Mouse (Mus musculus) midbrain, postnatal 0 days (tissue): Measurements from ENCODE around the gene H2-Aa. TPM values are rescaled to one million over a fixed set of nuclear protein-coding genes. Genes with fewer than 3 reads are reported as not detected.

Experiments used
- ATAC-seq: fragments of 200-750 bp; cut with Nextera tagmentation; 2 replicates; pipeline ENCODE4 v1.8.0; 2017; ENCODE audit warnings: moderate number of reproducible peaks, mild to moderate bottlenecking, moderate TSS enrichment, moderate library complexity; ENCODE audit not compliant: low FRiP score
- DNase-seq: peaks from one replicate; pipeline ENCODE4 v3.0.0-alpha.2; 2015; ENCODE audit warnings: low spot score
- H3K27ac ChIP-seq: fragments of 300-500 bp; sonication (generic); 2 replicates; pipeline ENCODE4 v1.5.1; 2014; ENCODE audit warnings: low read depth, mild to moderate bottlenecking, low read length, mixed read lengths
- H3K27me3 ChIP-seq: fragments of 300-500 bp; sonication (generic); 2 replicates; pipeline ENCODE4 v1.6.1; 2014; ENCODE audit warnings: low read length, control low read depth, mixed read lengths; ENCODE audit not compliant: insufficient read depth
- H3K36me3 ChIP-seq: fragments of 300-500 bp; sonication (generic); 2 replicates; pipeline ENCODE4 v1.6.1; 2014; ENCODE audit warnings: low read length, control low read depth, mixed read lengths; ENCODE audit not compliant: insufficient read depth
- H3K4me1 ChIP-seq: fragments of 300-500 bp; sonication (generic); 2 replicates; pipeline ENCODE4 v1.6.1; 2014; ENCODE audit warnings: mild to moderate bottlenecking, control low read depth, antibody characterized with exemption, low read length, mixed read lengths; ENCODE audit not compliant: insufficient read depth
- H3K4me2 ChIP-seq: fragments of 300-500 bp; sonication (generic); 2 replicates; pipeline ENCODE4 v1.6.1; 2014; ENCODE audit warnings: low read depth, mild to moderate bottlenecking, low read length, mixed read lengths; ENCODE audit not compliant: poor library complexity, severe bottlenecking
- H3K4me3 ChIP-seq: fragments of 300-500 bp; sonication (generic); 2 replicates; pipeline ENCODE4 v1.5.1; 2014; ENCODE audit warnings: low read depth, mild to moderate bottlenecking, low read length, moderate library complexity
- H3K9ac ChIP-seq: fragments of 300-500 bp; sonication (generic); replicated peaks from 2 replicates; pipeline ENCODE4 v1.6.1; 2014; ENCODE audit warnings: mild to moderate bottlenecking, low read length, moderate library complexity, mixed read lengths; ENCODE audit not compliant: poor library complexity, severe bottlenecking
- H3K9me3 ChIP-seq: fragments of 300-500 bp; sonication (generic); 2 replicates; pipeline ENCODE4 v1.6.1; 2016; ENCODE audit warnings: low read length, control low read depth
- CTCF ChIP-seq: IDR thresholded peaks from 2 replicates; pipeline ENCODE4 v1.5.1; 2016; ENCODE audit warnings: antibody characterized with exemption, mild to moderate bottlenecking
- WGBS: fragments of 180-500 bp; shearing (Covaris S2); extraction: QIAGEN DNeasy Blood & Tissue Kit; methylation state at CpG from one replicate; pipeline ENCODE4 v1.1.7; 2014; 5-methylcytosine and 5-hydroxymethylcytosine counted together
- polyA plus RNA-seq: library from polyadenylated mRNA; unstranded; fragments of >200 nt; fragmentation: Nextera tagmentation; extraction: Ambion mirVana; gene quantifications from 2 replicates; pipeline ENCODE4 v1.2.1, GENCODE M21; 2015
- total RNA-seq: library from RNA; depleted of rRNA; stranded (reverse); fragments of >200 nt; gene quantifications from 2 replicates; pipeline ENCODE4 v1.2.3, GENCODE M21; 2014

The H2-Aa gene
- total and polyA plus RNA-seq, 2 experiments from 2014 or later = 0.66 to 0.81 TPM

DNA sequence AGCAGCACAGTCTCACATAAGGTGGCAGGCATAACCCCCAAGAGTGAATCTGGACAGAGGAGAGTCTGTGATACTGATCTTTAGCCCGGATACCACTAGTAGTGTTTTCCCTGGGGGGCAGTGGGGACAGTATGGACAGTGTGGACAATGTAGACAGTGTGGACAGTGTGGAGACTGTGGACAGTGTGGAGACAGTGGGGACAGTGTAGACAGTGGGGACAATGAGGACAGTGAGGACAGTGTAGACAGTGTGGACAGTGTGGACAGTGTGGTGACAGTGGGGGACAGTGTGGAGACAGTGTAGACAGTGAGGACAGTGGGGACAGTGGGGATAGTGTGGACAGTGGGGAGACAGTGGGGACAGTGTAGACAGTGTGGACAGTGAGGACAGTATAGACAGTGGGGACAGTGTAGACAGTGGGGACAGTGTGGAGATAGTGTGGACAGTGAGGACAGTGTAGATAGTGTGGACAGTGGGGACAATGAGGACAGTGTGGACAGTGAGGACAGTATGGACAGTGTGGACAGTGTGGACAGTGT is 7.1 kb downstream of the H2-Aa start:
- no peak overlapping the region for H3K4me2 ChIP-seq
- no peaks in the 10 kb centered on the region for H3K27me3 ChIP-seq
- no peak overlapping the region for H3K27ac ChIP-seq
- H3K4me1 ChIP-seq = no peaks in the 10 kb centered on the region
- TF ChIP-seq CTCF = no peak
- DNase-seq = no peak
- H3K36me3 ChIP-seq = no peaks in the 10 kb centered on the region
- 0 out of 2 replicates have a peak, but pooled peaks have one; percentile 16 for ATAC-seq
- 85% methylated on average over 1 of the region's 1 CpGs for WGBS
- H3K9ac ChIP-seq = no peak overlapping the region
- H3K4me3 ChIP-seq = no peak overlapping the region
- 0 out of 2 replicates have a peak, but pooled peaks cover 2% of the 10 kb centered on the region for H3K9me3 ChIP-seq

DNA sequence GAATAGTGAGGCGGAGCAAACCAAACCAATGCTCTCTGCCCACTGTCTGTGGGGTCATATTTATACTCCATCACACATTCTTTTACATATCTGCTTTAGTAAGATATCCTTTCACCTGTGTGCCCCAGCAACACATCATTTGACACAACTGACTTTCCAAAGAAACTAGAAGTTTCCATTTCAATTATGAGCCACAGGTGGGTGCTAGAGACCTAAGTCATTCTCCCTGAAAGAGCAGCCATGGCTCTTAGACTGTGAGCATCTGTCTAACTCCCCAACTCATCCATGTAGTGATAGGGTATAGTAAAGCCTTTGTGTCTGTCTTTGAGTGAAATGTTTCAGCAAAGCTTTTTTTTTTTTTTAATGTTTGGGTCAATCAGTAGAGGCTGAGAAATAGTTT is 15.5 kb downstream of the H2-Aa start:
- no peak for TF ChIP-seq CTCF
- no peak overlapping the region for H3K4me2 ChIP-seq
- H3K36me3 ChIP-seq = no peaks in the 10 kb centered on the region
- H3K4me3 ChIP-seq = no peak overlapping the region
- no peak for ATAC-seq
- H3K27me3 ChIP-seq = 0 out of 2 replicates have a peak, but pooled peaks cover 6% of the 10 kb centered on the region
- 78% methylated on average over 1 of the region's 1 CpGs for WGBS
- 0 out of 2 replicates have a peak, but pooled peaks cover 2% of the 10 kb centered on the region for H3K9me3 ChIP-seq
- no peak overlapping the region for H3K27ac ChIP-seq
- no peak overlapping the region for H3K9ac ChIP-seq
- H3K4me1 ChIP-seq = no peaks in the 10 kb centered on the region
- no peak for DNase-seq

DNA sequence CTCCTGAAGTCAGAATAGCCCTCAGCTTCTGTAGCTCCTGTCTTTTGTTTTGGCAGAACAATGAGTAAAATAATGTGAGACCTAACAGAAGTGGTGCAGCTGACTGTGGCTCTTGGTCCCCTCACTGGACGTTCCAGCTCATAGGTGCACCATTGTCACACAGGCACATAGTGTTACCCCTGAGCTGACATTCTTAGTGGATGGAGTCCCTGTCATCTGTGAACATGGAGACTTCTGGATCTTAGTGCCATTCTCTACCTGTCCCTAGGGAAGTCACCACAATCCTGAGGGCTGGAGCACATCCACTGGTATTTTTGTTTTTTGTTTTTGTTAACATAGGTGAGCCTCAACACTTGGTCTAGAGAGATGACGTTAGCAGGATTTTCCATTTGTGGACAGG is 16.7 kb downstream of the H2-Aa start:
- Histone ChIP-seq H3K36me3 (no peaks in the 10 kb centered on the region), H3K27me3 (0 out of 2 replicates have a peak, but pooled peaks cover 6% of the 10 kb centered on the region), H3K4me3 (no peak overlapping the region), H3K27ac (no peak overlapping the region), H3K4me2 (no peak overlapping the region), H3K4me1 (no peaks in the 10 kb centered on the region), H3K9me3 (no peaks in the 10 kb centered on the region), H3K9ac (no peak overlapping the region)
- WGBS = 71% methylated on average over 2 of the region's 2 CpGs
- ATAC-seq (no peak), DNase-seq (no peak)
- no peak for TF ChIP-seq CTCF

DNA sequence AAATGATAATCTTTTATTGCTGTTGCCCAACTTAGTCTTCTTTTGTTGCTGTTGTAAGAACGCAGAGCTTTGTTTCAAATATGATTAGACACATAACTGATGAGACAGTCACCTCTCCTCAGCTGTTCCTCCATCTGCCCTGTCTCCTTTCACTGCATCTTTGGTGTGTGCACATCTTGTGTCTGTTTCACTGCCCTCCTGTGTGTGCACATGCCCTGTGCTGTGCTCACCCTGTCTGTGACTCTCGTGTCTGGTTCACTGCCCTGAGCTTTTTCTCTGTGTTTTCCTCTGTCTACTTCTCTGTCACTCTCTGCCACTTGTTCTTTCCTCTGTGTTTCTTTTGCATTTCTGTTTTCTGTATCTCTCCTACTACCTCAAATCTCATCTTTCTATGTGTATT is 17.4 kb downstream of the H2-Aa start:
- TF ChIP-seq CTCF = no peak
- no peak for ATAC-seq

GRCm38 (mm10) chr17:34269817-34270216 is 17.8 kb downstream of the H2-Aa start:
- H3K27me3 ChIP-seq = peaks cover 6% of the 10 kb centered on the region; the same call in 1 of the 2 replicates
- DNase-seq (no peak), ATAC-seq (no peak)
- H3K4me3 ChIP-seq = no peak overlapping the region
- H3K4me2 ChIP-seq = no peak overlapping the region
- no peaks in the 10 kb centered on the region for H3K9me3 ChIP-seq
- no peak overlapping the region for H3K27ac ChIP-seq
- H3K4me1 ChIP-seq = peaks cover 3% of the 10 kb centered on the region
- no peaks in the 10 kb centered on the region for H3K36me3 ChIP-seq
- no peak for TF ChIP-seq CTCF
- no peak overlapping the region for H3K9ac ChIP-seq
- 79% methylated on average over 4 of the region's 4 CpGs for WGBS

More for the DNA sequence above, 17.4 kb downstream of the H2-Aa start:
- 82% methylated on average over 2 of the region's 2 CpGs for WGBS
- DNase-seq = no peak
- H3K27ac ChIP-seq = no peak overlapping the region
- H3K4me2 ChIP-seq = no peak overlapping the region
- 0 out of 2 replicates have a peak, but pooled peaks cover 6% of the 10 kb centered on the region for H3K27me3 ChIP-seq
- no peaks in the 10 kb centered on the region for H3K9me3 ChIP-seq
- H3K9ac ChIP-seq = no peak overlapping the region
- H3K36me3 ChIP-seq = no peaks in the 10 kb centered on the region
- H3K4me1 ChIP-seq = no peaks in the 10 kb centered on the region
- H3K4me3 ChIP-seq = no peak overlapping the region

DNA sequence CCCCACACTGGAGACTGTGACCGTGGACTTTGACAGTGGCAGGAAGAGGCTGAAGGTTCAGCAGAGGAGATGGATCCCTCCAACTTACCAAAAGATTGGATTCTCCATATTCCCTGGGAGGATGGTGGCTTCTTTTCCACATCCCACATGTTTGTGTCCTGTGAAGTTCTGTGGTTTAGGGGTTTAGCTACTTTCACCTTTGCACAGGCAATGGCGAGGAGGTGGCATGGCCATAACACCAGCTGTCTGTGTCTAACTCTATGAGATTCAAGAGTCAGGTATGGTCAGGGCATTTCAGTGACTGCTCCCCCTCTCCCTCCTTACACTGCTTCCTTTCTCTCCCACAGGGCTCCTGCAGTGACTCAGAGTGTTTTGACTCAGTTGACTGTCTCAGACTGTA is 18.9 kb downstream of the H2-Aa start:
- 92% methylated on average over 2 of the region's 2 CpGs for WGBS
- Histone ChIP-seq H3K4me3 (no peak overlapping the region), H3K27me3 (peaks cover 13% of the 10 kb centered on the region; the same call in 1 of the 2 replicates), H3K4me1 (peaks cover 7% of the 10 kb centered on the region), H3K9ac (no peak overlapping the region), H3K36me3 (no peaks in the 10 kb centered on the region), H3K27ac (no peak overlapping the region), H3K9me3 (no peaks in the 10 kb centered on the region), H3K4me2 (no peak overlapping the region)
- TF ChIP-seq CTCF = no peak
- no peak for ATAC-seq
- no peak for DNase-seq
